In genomic region chr17:23829064-23829619, GRCm38 (mm10) we compare ENCODE assay signal across 8 mouse cellular contexts. TPM values are rescaled to one million over a fixed set of nuclear protein-coding genes. Genes with fewer than 3 reads are reported as not detected.
A peak's percentile ranks its signal among the peaks of the same experiment; 100 is the strongest.
DNase-seq lines count a peak whose midpoint lies in the region; ATAC-seq and TF ChIP-seq lines count a peak whose summit lies in the region.

Gene Elob, minus strand, starts transcription at chr17:23829136.

- peak within 1 kb of the TSS; percentile 97 for H3K27ac ChIP-seq in forebrain, postnatal 0 days (ENCODE audit: low read depth, low read length)
- H3K27ac ChIP-seq in lung, embryonic 15.5 days: peak within 1 kb of the TSS; percentile 93

- H3K27me3 ChIP-seq in G1E (ENCODE audit: insufficient read depth, low read length): peaks cover 12% of the 10 kb centered on the region
- H3K27me3 ChIP-seq in forebrain, postnatal 0 days (ENCODE audit: insufficient read depth, low read length): peaks cover 4% of the 10 kb centered on the region; the same call in 1 of the 2 replicates
- H3K27me3 ChIP-seq in lung, embryonic 15.5 days: peaks cover 21% of the 10 kb centered on the region

- ATAC-seq in G1E (ENCODE audit: extremely low read depth, insufficient number of reproducible peaks, low FRiP score, poor library complexity, severe bottlenecking): peak; percentile 81
- ATAC-seq in forebrain, postnatal 0 days: peak; percentile 97
- ATAC-seq in lung, embryonic 15.5 days (ENCODE audit: borderline replicate concordance, extremely low read depth, low FRiP score, low TSS enrichment): peak; percentile 93

- peaks cover 42% of the 10 kb centered on the region for H3K4me1 ChIP-seq in G1E (ENCODE audit: insufficient read depth, low read depth, low read length)
- peaks cover 8% of the 10 kb centered on the region for H3K4me1 ChIP-seq in forebrain, postnatal 0 days (ENCODE audit: insufficient read depth)
- peaks cover 16% of the 10 kb centered on the region for H3K4me1 ChIP-seq in lung, embryonic 15.5 days

- H3K36me3 ChIP-seq in G1E (replicated peaks): peaks cover 34% of the 10 kb centered on the region
- H3K36me3 ChIP-seq in forebrain, postnatal 0 days (ENCODE audit: insufficient read depth): peaks cover 22% of the 10 kb centered on the region
- H3K36me3 ChIP-seq in lung, embryonic 15.5 days: peaks cover 28% of the 10 kb centered on the region

- no peaks in the 10 kb centered on the region for H3K9me3 ChIP-seq in G1E (replicated peaks)
- H3K9me3 ChIP-seq in forebrain, postnatal 0 days (ENCODE audit: low read length): no peaks in the 10 kb centered on the region
- H3K9me3 ChIP-seq in lung, embryonic 15.5 days: no peaks in the 10 kb centered on the region

- no peak for TF ChIP-seq CTCF in G1E (IDR thresholded peaks at IDR 0.05; ENCODE audit: low read depth, low read length)
- peak; percentile 79 for TF ChIP-seq CTCF in forebrain, postnatal 0 days (IDR thresholded peaks at IDR 0.05; ENCODE audit: low read depth)

- peak; percentile 88 for DNase-seq in G1E (ENCODE audit: low spot score)
- peak; percentile 82 to 88 for DNase-seq in cerebellum, adult 18-20 months
- peak; percentile 95 for DNase-seq in forebrain, postnatal 0 days
- peak; percentile 85 for DNase-seq in heart, postnatal 4 days
- DNase-seq in layer of hippocampus, adult 8-10 months (ENCODE audit: low spot score in 2 of 2): peak; percentile 84 to 85
- peak; percentile 78 for DNase-seq in ovary, adult 18-20 months (ENCODE audit: low spot score)
- peak; percentile 93 for DNase-seq in thymus, postnatal 0 days (ENCODE audit: low spot score)

- H3K4me2 ChIP-seq in forebrain, postnatal 0 days (ENCODE audit: low read depth): peak within 1 kb of the TSS; percentile 66
- peak within 1 kb of the TSS; percentile 71 for H3K4me2 ChIP-seq in lung, embryonic 15.5 days

- peak within 1 kb of the TSS; percentile 88 for H3K4me3 ChIP-seq in G1E (ENCODE audit: low read depth, low read length)
- peak within 1 kb of the TSS; percentile 47 for H3K4me3 ChIP-seq in forebrain, postnatal 0 days (ENCODE audit: low read depth, low read length)
- H3K4me3 ChIP-seq in lung, embryonic 15.5 days: peak within 1 kb of the TSS; percentile 75

- WGBS in forebrain, postnatal 0 days: under 1% methylated on average over 35 of the region's 42 CpGs
- WGBS in lung, embryonic 15.5 days: under 1% methylated on average over 38 of the region's 42 CpGs

- peak within 1 kb of the TSS; percentile 68 for H3K9ac ChIP-seq in forebrain, postnatal 0 days
- peak within 1 kb of the TSS; percentile 73 for H3K9ac ChIP-seq in lung, embryonic 15.5 days

RNA-seq across cellular contexts. Expression of gene Elob, which starts in this region (rescaled TPM):
- total RNA-seq in G1E (2014; fragmentation: Nextera tagmentation): 452 and 468 TPM in 2 replicates
- total RNA-seq in G1E (2017): 171 and 225 TPM in 2 replicates
- 658 and 984 TPM in 2 replicates for polyA plus RNA-seq in G1E (2012)
- total RNA-seq in forebrain, postnatal 0 days (2014; rRNA removed): 1,186 and 1,488 TPM in 2 replicates
- 1,394 and 1,814 TPM in 2 replicates for polyA plus RNA-seq in forebrain, postnatal 0 days (2015; fragmentation: Nextera tagmentation; extraction: Ambion mirVana)
- total RNA-seq in heart, postnatal 4 days (2021): 100 to 1,000 TPM; 413 to 427 TPM
- 100 to 1,000 TPM; 314 to 381 (median 345) TPM for total RNA-seq in layer of hippocampus, adult 8-10 months (2022)
- polyA plus RNA-seq in lung, embryonic 15.5 days (2015; fragmentation: Nextera tagmentation; extraction: Ambion mirVana): 927 and 1,006 TPM in 2 replicates
- polyA plus RNA-seq in thymus, postnatal 0 days (2015; fragmentation: Nextera tagmentation; extraction: Ambion mirVana): 1,085 and 1,139 TPM in 2 replicates

Comparison
In these comparisons a context has a peak if more than half of its experiments do, and no peak if none do; other contexts are left out.
1. Peak in every context shown above with its lines: DNase-seq, ATAC-seq, H3K4me3 ChIP-seq and H3K27ac ChIP-seq.